Mouse (Mus musculus) left cerebral cortex, postnatal 4 days (tissue): ENCODE measurements around the gene Cnnm3. TPM values are rescaled to one million over a fixed set of nuclear protein-coding genes. Genes with fewer than 3 reads are reported as not detected.

Source experiments
- DNase-seq: peaks from one replicate; pipeline ENCODE4 v3.0.0-alpha.2; 2022
- intact Hi-C: fragments of 180-260 bp; cut with DNase I; formaldehyde crosslinking; loops from one replicate; pipeline ENCODE4 v1.15.1; 2025
- total RNA-seq, 2 experiments: library from RNA; stranded (reverse); gene quantifications; 2 replicates each; pipeline ENCODE4 v1.2.3; 2021

The Cnnm3 gene
- total RNA-seq = 10 to 100 TPM; 39.3 to 40.0 TPM

GRCm38 (mm10) chr1:36511289-36512021, at the start of gene Cnnm3:
Gene Cnnm3, plus strand, starts transcription at chr1:36511867.
- DNase-seq = peak; percentile 100
- intact Hi-C loops = no loop called here

GRCm38 (mm10) chr1:36465641-36466160, 46.0 kb upstream of the Cnnm3 start:
- no peak for DNase-seq
- intact Hi-C loops = no loop called here

GRCm38 (mm10) chr1:36467446-36467845, 44.2 kb upstream of the Cnnm3 start:
- DNase-seq = no peak

GRCm38 (mm10) chr1:36469811-36470444, 41.7 kb upstream of the Cnnm3 start:
- intact Hi-C loops = no loop called here
- DNase-seq = no peak

More at GRCm38 (mm10) chr1:36467446-36467845, 44.2 kb upstream of the Cnnm3 start:
- intact Hi-C loops = no loop called here

GRCm38 (mm10) chr1:36471181-36472105, 40.2 kb upstream of the Cnnm3 start, which contains the start of gene Cnnm4:
Gene Cnnm4, plus strand, starts transcription at chr1:36471620.
- DNase-seq = peak; percentile 89
- intact Hi-C loops = no loop called here

GRCm38 (mm10) chr1:36472106-36472440, 39.6 kb upstream of the Cnnm3 start:
- DNase-seq = peak; percentile 28
- intact Hi-C loops = no loop called here

GRCm38 (mm10) chr1:36473211-36473780, 38.4 kb upstream of the Cnnm3 start:
- no peak for DNase-seq
- intact Hi-C loops = no loop called here

- intact Hi-C loops = no loop called here
Measured at GRCm38 (mm10) chr1:36474646-36475045, 37.0 kb upstream of the Cnnm3 start.

GRCm38 (mm10) chr1:36475480-36476110, 36.1 kb upstream of the Cnnm3 start:
- no peak for DNase-seq
- intact Hi-C loops = no loop called here

More at GRCm38 (mm10) chr1:36474646-36475045, 37.0 kb upstream of the Cnnm3 start:
- peak; percentile 20 for DNase-seq

- DNase-seq = no peak
- intact Hi-C loops = no loop called here
Measured at GRCm38 (mm10) chr1:36476426-36476825, 35.2 kb upstream of the Cnnm3 start.

GRCm38 (mm10) chr1:36478343-36478795, 33.3 kb upstream of the Cnnm3 start:
- intact Hi-C loops = no loop called here

GRCm38 (mm10) chr1:36479903-36480899, 31.5 kb upstream of the Cnnm3 start:
- intact Hi-C loops = loop anchor here (10.0 kb wide), 1 partner anchor 115 kb away; the partner anchor contains the start of gene Kansl3
- DNase-seq = no peak

More at GRCm38 (mm10) chr1:36478343-36478795, 33.3 kb upstream of the Cnnm3 start:
- DNase-seq = peak; percentile 76

- intact Hi-C loops = loop anchor here (10.0 kb wide), 1 partner anchor 119 kb away; the partner anchor contains the start of gene Kansl3
Measured at GRCm38 (mm10) chr1:36483825-36484224, 27.8 kb upstream of the Cnnm3 start.

GRCm38 (mm10) chr1:36485080-36485479, 26.6 kb upstream of the Cnnm3 start:
- no peak for DNase-seq

More at GRCm38 (mm10) chr1:36483825-36484224, 27.8 kb upstream of the Cnnm3 start:
- no peak for DNase-seq

GRCm38 (mm10) chr1:36487111-36487510, 24.6 kb upstream of the Cnnm3 start:
- intact Hi-C loops = loop anchor here (10.0 kb wide), 1 partner anchor 122 kb away; the partner anchor contains the start of gene Kansl3
- no peak for DNase-seq

More at GRCm38 (mm10) chr1:36485080-36485479, 26.6 kb upstream of the Cnnm3 start:
- intact Hi-C loops = loop anchor here (10.0 kb wide), 1 partner anchor 120 kb away; the partner anchor contains the start of gene Kansl3

- no peak for DNase-seq
- intact Hi-C loops = loop anchor here (10.0 kb wide), 2 partner anchors 125 to 145 kb away; partner anchors contain the start of gene Kansl3
Measured at GRCm38 (mm10) chr1:36489661-36490060, 22.0 kb upstream of the Cnnm3 start.

- peak; percentile 64 for DNase-seq
- intact Hi-C loops = loop anchor here (10.0 kb wide), 1 partner anchor 148 kb away; no protein-coding TSS in a partner anchor
Measured at GRCm38 (mm10) chr1:36492416-36493139, 19.1 kb upstream of the Cnnm3 start.
